Mouse (Mus musculus) skeletal muscle tissue, adult 2 months (tissue): ENCODE measurements around the gene Olfr420.

Experiments used
- DNase-seq: peaks from one replicate; pipeline ENCODE4 v3.0.0-alpha.2; 2012; ENCODE audit warnings: low read depth, low spot score

Olfr420 gene

DNA sequence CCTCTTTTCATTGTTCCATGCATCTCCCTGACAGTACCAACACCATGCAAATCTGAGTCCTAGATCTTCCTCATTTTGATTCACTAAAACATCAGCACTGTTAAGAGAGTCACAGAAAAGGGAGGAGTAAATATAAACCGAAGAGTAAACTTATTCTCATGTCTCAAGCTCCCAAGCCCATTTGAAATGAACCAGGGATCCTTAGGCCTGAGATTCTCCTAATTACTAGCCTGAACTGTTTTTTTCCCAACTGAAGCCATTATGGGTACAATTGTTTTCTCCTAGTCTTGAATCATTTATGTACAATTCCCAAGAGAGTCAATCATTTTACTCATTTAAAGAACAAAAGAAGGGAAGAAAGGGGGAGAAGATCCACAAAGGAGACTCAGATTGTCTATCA, at the start of gene Olfr420:
Gene Olfr420, plus strand, starts transcription at position 301 of the 400 bp plus-strand sequence.
- DNase-seq = no peak

DNA sequence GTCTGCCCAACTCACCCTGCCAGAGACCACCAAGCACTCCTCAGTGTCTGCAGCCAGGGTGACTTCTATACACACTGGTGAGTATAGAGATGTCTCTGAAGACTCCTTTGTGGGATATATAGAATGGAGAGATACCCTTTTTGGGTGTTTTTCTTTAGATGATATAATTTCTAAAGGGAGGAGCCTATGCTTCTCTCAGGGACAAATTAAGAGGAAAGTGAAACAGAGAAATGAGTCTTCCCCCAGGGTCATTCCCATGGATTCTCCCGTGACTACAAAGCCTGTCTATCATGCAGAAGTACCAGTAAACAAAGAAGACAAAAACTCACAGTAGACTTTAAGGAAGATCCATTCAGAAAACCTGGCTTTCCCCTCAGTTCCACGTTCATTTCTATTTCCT, 34.4 kb upstream of the Olfr420 start, which contains the start of gene Olfr231:
Gene Olfr231, minus strand, starts transcription at position 101 of the 400 bp plus-strand sequence.
- no peak for DNase-seq

DNA sequence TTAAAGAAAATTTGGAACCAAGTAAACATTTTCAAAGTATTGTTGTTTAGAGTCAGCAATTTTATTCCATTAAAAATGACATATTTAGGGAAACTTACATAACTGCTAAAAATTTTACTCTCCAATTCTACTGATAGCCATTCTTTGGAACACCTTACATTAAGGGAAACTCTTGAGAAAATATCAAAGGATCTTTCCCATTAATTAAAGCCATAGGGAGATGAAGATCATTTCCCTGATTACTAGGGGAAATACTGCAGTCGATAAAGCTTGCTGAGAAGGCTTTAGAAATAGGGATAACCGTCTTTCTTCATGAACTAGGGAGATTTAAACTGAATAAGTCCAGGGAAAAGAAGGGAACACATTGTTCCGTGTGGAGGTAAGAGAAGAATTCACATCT, 24.2 kb upstream of the Olfr420 start, which contains the start of gene Olfr424:
Gene Olfr424, plus strand, starts transcription at position 301 of the 400 bp plus-strand sequence.
- DNase-seq = no peak

DNA sequence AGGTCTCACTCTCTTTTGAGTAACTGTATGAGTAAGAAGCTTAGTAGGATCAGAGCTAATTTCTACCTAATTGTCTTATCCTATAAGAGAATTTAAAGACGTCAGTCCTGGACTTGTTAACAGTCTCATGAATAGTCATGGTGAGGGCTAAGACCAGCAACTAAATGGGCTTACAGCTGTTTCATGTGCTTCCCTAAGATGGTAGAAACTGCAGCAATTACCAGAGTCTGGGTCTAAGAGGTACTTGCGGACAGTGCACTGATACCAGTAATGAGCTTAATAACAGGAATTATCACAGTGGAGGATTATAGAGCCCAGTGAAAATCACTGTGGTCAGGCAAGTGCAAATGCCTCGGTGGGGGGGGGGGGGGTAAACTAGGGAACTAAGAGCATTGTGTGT, 23.4 kb upstream of the Olfr420 start:
- DNase-seq = no peak

DNA sequence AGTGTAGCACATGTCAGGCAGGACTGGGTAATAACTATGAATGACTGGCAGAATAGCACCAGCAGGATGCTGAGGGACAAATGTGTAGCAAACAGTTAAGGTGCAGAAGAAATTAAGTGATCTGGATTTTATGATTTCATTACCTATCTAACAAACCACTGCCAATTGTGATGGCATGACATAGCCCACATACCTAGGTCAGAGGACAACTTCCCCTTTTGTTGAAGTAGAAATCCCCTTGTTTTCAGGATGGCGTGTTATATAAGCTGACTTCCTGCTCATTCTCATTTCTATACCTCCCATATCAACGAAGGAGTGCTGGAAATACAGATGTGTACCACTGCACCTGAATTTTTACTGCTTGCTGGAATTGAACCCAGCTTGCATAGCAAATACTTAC, 14.0 kb upstream of the Olfr420 start:
- no peak for DNase-seq

DNA sequence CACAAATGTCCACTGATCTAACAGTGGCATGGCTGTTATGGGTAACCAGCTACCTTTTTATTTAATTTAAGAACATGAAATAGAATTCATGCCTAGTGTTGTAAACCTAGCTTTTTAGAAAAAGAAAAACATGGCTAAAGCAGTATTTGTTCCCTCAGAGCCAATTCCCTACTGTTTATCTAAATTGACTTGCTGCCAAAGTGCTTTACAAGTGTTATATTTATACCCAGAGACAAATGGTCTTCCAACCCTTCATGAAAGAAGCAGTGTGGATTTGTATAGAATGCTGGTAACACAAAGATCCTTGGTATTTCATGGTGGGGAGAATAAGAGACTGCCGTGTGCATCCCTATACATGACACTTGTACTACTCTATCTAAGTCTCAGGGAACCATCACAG, 8.7 kb upstream of the Olfr420 start:
- DNase-seq = no peak

DNA sequence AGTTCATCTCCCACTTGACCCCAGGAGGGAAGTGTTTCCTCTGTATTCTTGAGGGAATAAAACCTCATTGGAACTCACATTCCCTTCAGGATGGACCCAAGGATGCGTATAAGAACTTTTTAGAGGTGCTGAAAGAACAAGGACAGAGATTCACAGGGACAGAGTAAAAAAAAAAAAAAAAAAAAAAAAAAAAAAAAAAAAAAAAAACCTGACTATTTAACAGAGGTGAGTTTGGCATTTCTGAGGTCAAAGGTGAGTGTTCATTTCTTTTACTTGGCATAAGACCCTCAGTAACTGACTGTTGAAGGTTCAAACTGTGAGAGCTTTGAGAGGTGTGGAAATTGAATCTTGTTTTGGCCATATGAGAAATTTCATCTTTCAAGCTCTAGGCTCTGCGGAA, 6.1 kb upstream of the Olfr420 start:
- DNase-seq = no peak

DNA sequence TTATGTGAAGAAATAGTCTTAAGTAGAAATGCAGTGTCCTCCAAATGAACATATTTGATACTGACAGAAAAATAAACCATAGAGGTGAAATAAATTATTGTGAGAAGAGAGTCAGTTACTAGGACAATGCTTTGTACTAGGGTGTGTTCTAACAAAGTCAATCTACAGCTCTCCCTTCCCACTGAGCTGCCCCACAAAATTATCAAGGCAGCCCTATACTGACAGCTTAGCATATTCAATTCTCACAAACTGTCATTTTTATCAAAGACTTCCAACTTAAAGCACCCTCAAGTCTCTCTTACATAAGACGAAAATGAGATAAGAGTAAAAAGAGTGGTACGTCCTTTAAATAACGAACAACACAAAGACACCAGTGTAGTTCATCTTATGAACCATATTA, 2.2 kb downstream of the Olfr420 start:
- no peak for DNase-seq

DNA sequence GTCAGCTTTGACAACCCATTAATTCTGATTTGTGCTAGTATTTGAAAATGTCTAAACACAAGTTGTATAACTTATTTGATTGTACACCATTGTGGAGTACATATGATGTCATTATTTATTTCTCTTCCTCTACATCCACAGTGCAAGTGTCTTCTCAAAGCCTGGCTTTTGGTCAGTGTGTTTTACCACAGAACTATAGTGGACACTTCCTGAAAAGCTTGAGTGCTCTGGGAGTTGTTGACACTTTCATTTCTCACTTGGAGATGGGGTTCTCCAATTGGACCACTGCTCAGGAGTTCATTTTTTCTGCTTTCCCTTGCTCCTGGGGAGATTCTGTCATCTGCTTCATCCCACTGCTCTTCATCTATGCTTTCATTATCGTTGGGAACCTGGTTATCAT, 3.1 kb downstream of the Olfr420 start:
- no peak for DNase-seq

DNA sequence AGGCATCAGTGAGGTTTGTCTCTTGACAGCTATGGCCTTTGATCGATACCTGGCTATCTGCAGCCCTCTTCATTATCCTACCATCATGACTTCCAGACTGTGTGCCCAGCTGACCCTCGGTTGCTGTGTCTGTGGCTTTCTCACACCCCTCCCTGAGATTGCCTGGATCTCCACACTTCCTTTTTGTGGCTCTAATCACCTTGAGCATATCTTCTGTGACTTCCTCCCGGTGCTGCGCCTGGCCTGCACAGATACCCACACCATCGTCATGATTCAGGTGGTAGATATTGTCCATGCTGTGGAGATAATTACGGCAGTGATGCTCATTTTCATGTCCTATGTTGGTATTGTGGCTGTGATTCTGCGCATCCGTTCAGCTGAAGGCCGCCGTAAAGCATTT, 3.7 kb downstream of the Olfr420 start:
- no peak for DNase-seq

DNA sequence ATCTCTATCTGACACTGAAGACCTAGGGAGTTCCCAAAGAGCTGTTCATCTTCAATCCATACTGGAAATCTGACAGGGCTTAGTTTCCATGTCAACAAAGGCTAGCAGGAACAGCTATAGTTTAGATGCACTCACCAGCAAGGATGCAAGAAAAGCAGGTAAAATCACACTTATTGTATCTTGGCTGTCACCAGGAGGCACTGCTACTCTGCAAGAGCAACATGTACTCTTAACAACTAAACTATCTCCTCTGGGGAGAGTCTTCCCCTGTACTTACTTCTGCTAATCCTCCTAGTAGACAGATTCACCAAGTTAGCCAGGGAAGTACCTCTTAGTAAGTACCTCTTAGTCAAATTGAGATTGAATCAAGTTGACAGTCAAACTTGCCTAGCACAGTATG, 13.6 kb downstream of the Olfr420 start:
- no peak for DNase-seq

DNA sequence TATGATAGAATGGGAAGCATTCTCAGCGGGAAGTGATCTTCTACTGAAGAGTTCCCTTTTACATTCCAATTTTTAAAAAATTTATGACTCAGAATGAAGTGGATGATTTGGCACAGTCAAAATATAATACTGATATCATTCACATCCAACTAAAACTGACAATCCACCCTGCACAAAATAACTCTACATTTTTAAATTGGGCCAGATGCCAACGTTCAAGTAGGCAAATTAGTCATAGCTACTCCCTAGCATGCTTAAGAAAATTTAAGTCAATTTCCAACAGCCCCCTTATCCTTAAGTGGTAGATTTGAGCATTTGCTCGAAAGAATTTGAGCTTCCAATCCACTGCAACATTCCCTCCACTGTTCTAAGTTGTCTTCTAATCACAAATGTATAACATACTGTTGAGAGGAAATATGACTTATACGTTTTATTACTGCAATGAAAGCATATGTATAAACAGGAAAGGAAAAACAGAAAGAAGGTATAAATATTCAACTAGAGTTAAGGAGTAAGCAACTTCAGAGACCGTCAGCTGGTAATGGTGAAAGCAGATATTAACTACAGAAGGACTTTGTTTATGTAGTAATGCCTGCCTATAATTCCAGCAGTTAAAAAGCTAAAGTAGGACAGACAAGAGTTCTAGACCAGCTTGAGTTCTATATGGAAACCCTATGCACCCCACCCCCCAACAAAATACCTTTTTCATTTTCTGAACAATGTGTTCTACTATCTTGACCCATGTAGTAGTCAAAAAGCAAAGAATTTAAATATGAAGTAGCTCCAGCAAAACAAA, 15.5 kb downstream of the Olfr420 start:
- DNase-seq = no peak

DNA sequence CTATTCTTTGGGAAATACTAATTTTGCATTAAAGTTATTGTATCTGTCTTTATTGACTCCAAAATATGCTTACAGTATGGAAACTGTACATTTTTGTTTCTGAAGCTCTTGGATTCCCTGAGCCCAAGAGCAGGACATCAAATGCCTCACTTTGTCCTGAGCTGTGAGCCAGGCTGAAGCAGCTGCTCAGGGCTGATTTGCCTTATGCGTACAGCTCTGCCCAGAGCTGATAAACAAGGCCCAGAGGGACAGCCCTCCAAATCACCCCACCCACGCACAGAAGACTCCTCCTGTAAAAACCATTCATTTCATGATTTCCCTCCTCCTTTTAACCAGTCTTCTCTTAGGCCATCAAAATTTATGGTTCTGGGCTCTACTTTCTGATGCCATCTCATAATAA, 16.1 kb downstream of the Olfr420 start:
- DNase-seq = peak; percentile 33

DNA sequence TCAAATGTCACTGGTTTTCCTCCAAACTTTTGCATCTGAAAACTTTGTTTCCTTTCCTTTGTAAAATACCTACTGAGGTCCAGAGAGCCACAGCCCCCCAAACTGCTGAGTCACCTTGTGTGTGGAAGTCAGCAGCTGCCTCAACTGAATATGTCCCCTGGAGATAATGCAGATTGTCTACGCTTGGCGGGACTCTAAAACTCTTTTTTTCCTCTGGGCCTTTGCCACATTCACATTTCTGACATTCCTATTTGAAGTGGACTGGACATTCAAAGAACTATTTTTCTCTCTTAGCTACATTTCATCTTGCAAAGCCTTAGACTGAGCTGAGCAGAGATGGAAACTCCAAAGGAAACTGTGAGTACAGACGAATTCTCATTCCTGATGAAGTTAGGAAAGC, 17.2 kb downstream of the Olfr420 start, which contains the start of gene Spta1:
Gene Spta1, plus strand, starts transcription at position 172 of the 400 bp plus-strand sequence.
- DNase-seq = peak; percentile 18

DNA sequence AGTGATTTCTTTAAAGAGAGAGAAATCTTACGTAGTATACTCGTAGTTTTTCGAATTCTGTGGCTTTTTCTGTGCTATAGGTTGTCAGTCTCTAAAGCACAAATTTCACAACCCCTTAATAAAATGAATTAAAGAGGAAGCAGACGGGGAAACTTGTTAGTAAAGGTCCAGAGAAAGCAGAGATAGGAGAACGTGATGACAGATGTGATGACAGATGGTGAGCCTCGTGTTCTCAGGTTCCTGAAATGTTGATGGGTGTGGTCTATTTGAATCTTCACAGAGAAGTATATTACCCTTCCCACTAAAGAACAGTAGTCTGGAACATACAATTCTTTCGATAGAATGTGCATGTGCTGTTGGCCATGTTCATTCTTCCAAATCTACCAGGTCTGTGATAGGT, 49.3 kb downstream of the Olfr420 start:
- no peak for DNase-seq
